ENCODE assay signal across 11 mouse cellular contexts in the genomic region with DNA sequence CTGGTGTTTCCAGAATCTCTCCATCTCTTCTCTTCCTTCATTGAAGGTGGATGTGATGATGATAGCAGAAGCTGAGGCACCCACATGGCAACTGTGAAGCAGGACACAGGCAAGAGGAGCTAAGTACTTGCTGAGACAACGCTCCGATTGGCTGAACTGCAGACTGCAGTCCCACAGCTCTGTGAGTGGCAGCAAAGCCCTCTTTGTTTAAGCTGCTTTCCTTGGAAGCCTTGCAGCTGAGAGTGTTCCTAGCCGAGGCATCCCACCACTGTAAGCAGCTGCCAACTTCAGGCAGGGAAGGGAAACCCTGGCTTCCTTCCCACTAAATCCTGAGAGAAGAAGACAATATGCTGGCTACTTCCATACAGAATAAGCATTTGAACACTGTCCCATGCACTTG. TPM values are rescaled to one million over a fixed set of nuclear protein-coding genes. Genes with fewer than 3 reads are reported as not detected.
A peak's percentile ranks its signal among the peaks of the same experiment; 100 is the strongest.
DNase-seq lines count a peak whose midpoint lies in the region; ATAC-seq and TF ChIP-seq lines count a peak whose summit lies in the region.
"Had no signal": no experiment of that assay in that cellular context is flagged by ENCODE, and none has a peak within 500 bp of the region (broad histone marks: within the 10 kb centered on the region; RNA-seq: fewer than 3 reads in every experiment).

No protein-coding gene starts in this region.

- intact Hi-C loops in heart, adult 2 months (cut with DNase I): no loop called here

- no peaks in the 10 kb centered on the region for H3K9me3 ChIP-seq in heart, postnatal 0 days (replicated peaks; ENCODE audit: control insufficient read depth, low read length)
- H3K9me3 ChIP-seq in neural tube, embryonic 15.5 days (replicated peaks): no peaks in the 10 kb centered on the region

- no peaks in the 10 kb centered on the region for H3K36me3 ChIP-seq in heart, postnatal 0 days (replicated peaks; ENCODE audit: control insufficient read depth, insufficient read depth, low read length)
- H3K36me3 ChIP-seq in heart, adult 2 months (ENCODE audit: control insufficient read depth, insufficient read depth, low read length): no peaks in the 10 kb centered on the region
- no peaks in the 10 kb centered on the region for H3K36me3 ChIP-seq in neural tube, embryonic 15.5 days

- WGBS in heart, postnatal 0 days: 26% methylated on average over 3 of the region's 3 CpGs
- WGBS in heart, adult 2 months: 24% methylated on average over 3 of the region's 3 CpGs
- WGBS in neural tube, embryonic 15.5 days: 37% methylated on average over 3 of the region's 3 CpGs

- H3K4me1 ChIP-seq in heart, postnatal 0 days (ENCODE audit: control insufficient read depth, insufficient read depth): no peaks in the 10 kb centered on the region
- H3K4me1 ChIP-seq in heart, adult 2 months (ENCODE audit: control insufficient read depth, insufficient read depth, low read length): no peaks in the 10 kb centered on the region
- peaks cover 10% of the 10 kb centered on the region for H3K4me1 ChIP-seq in neural tube, embryonic 15.5 days

- TF ChIP-seq EP300 in heart, postnatal 0 days (IDR thresholded peaks at IDR 0.05; ENCODE audit: low read depth): no peak
- TF ChIP-seq EP300 in heart, adult 2 months (IDR thresholded peaks at IDR 0.05; ENCODE audit: insufficient read depth, low read depth, low read length): no peak

- no peak for TF ChIP-seq POLR2A in heart, adult 2 months (IDR thresholded peaks at IDR 0.05; ENCODE audit: insufficient read depth, low read depth, low read length)

- DNase-seq in heart, postnatal 0 days (ENCODE audit: low spot score): peak; percentile 15
- no peak for DNase-seq in heart, adult 2 months
- DNase-seq in neural tube, embryonic 10.5 days (ENCODE audit: extremely low spot score, low spot score): no peak
- peak; percentile 4 to 11 for DNase-seq in frontal cortex, postnatal 36 days (ENCODE audit: low spot score in 2 of 2)
- peak; percentile 59 for DNase-seq in telencephalon, adult 2 months (ENCODE audit: low read depth, low spot score)
- no peak for DNase-seq in ovary, adult 18-20 months (ENCODE audit: low spot score)
- DNase-seq: cerebellum, postnatal 14 days; kidney, adult 2 months; lung, adult 2 months had no signal

- H3K79me2 ChIP-seq in heart, adult 2 months (replicated peaks; ENCODE audit: control insufficient read depth, insufficient read depth, low read length): no peaks in the 10 kb centered on the region

- no peak for ATAC-seq in heart, postnatal 0 days (ENCODE audit: insufficient read depth, low read depth)
- ATAC-seq in neural tube, embryonic 15.5 days (ENCODE audit: low FRiP score): no peak; the same call in 1 of the 2 replicates

- no peaks in the 10 kb centered on the region for H3K27me3 ChIP-seq in heart, postnatal 0 days (ENCODE audit: control insufficient read depth, insufficient read depth, low read length)
- no peaks in the 10 kb centered on the region for H3K27me3 ChIP-seq in heart, adult 2 months (ENCODE audit: control insufficient read depth, insufficient read depth, low read length)
- no peaks in the 10 kb centered on the region for H3K27me3 ChIP-seq in neural tube, embryonic 15.5 days (replicated peaks)

- H3K4me2 ChIP-seq in heart, postnatal 0 days (ENCODE audit: low read depth, low read length): no peak overlapping the region
- no peak overlapping the region for H3K4me2 ChIP-seq in neural tube, embryonic 15.5 days

- H3K27ac ChIP-seq in heart, postnatal 0 days (ENCODE audit: low read depth): no peak overlapping the region
- H3K27ac ChIP-seq in heart, adult 2 months: no peak overlapping the region
- peak overlapping the region; percentile 41; the same call in 1 of the 2 replicates for H3K27ac ChIP-seq in neural tube, embryonic 15.5 days (replicated peaks)

- TF ChIP-seq CTCF in heart, postnatal 0 days (IDR thresholded peaks at IDR 0.05; ENCODE audit: low read depth): no peak
- no peak for TF ChIP-seq CTCF in heart, adult 2 months (IDR thresholded peaks at IDR 0.05)

- no peak overlapping the region for H3K9ac ChIP-seq in heart, postnatal 0 days (replicated peaks; ENCODE audit: low read depth, low read length)
- H3K9ac ChIP-seq in heart, adult 2 months (ENCODE audit: low read depth, low read length): no peak overlapping the region
- no peak overlapping the region for H3K9ac ChIP-seq in neural tube, embryonic 15.5 days (replicated peaks)

- no peak overlapping the region for H3K4me3 ChIP-seq in heart, postnatal 0 days (ENCODE audit: low read depth, low read length)
- no peak overlapping the region for H3K4me3 ChIP-seq in heart, adult 2 months
- no peak overlapping the region for H3K4me3 ChIP-seq in neural tube, embryonic 15.5 days (replicated peaks)
- H3K4me3 ChIP-seq: erythroblast, embryonic 14.5 days had no signal

RNA-seq across cellular contexts. Expression of gene Ret, which starts 28.6 kb away (rescaled TPM):
- 0.23 and 3.6 TPM in 2 replicates for total RNA-seq in heart, postnatal 0 days (2014; rRNA removed; ENCODE audit: low replicate concordance)
- polyA plus RNA-seq in heart, postnatal 0 days (2015; fragmentation: Nextera tagmentation; extraction: Ambion mirVana): 0.34 and 0.38 TPM in 2 replicates
- total RNA-seq in heart, adult 2 months (2021): 1 to 10 TPM; 2.7 to 5.8 TPM
- 2.8 and 6.0 TPM in 2 replicates for polyA plus RNA-seq in heart, adult 2 months (2012; rRNA removed)
- 30.1 and 31.6 TPM in 2 replicates for polyA plus RNA-seq in neural tube, embryonic 15.5 days (2015; fragmentation: Nextera tagmentation; extraction: Ambion mirVana)
- polyA plus RNA-seq: erythroblast, embryonic 14.5 days had no signal

Comparison
In these comparisons a context has a peak if more than half of its experiments do, and no peak if none do; other contexts are left out.
1. DNase-seq: peak in heart, postnatal 0 days (single experiment), frontal cortex, postnatal 36 days (2 of 2) and telencephalon, adult 2 months (single experiment); none in heart, adult 2 months (0 of 2), neural tube, embryonic 10.5 days (single experiment) and ovary, adult 18-20 months (single experiment).